Mouse (Mus musculus) layer of hippocampus, adult 9-10 months (tissue): ENCODE data around the gene Rasgef1a.

Experiments used
- DNase-seq: peaks from one replicate; pipeline ENCODE4 v3.0.0; 2022; ENCODE audit warnings: low spot score

Rasgef1a gene

DNA sequence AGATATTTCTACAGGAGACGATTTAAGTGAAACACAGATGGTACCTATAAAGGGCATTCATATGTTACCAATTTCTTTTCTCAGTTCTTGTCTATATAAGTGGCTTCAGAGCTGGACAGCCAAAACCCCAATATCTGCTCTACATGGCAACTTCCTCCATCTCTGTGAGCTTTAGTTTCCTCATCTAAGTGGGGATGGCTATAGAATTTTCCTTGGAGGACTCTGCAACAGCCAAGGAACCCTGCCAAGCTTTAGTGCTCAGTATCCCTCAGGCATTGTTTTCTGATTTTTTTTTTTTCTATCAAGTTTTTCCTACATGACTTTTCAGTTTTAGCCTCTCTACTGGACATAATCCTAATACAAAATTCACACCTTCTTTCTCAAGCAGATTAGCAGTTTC is 123.2 kb downstream of the Rasgef1a start:
- DNase-seq = no peak

DNA sequence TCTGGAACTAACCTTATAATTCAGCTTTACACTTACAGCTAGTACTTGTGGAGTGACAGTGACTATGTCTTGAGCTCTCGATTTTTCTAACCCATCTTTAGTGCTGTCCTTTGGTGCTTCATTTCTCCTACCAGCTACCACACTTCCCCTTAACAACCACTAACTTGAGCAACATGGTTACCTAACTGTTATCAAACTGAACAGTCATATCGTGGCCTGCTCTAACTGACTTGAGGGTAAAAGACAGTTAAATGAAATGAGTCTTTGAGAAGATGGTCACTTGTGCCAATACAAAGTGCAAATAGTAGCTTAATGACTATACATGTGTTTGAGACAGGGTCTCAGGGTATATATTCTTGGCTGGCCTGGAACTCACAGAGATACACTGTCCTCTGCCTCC is 125.9 kb downstream of the Rasgef1a start:
- DNase-seq = no peak

DNA sequence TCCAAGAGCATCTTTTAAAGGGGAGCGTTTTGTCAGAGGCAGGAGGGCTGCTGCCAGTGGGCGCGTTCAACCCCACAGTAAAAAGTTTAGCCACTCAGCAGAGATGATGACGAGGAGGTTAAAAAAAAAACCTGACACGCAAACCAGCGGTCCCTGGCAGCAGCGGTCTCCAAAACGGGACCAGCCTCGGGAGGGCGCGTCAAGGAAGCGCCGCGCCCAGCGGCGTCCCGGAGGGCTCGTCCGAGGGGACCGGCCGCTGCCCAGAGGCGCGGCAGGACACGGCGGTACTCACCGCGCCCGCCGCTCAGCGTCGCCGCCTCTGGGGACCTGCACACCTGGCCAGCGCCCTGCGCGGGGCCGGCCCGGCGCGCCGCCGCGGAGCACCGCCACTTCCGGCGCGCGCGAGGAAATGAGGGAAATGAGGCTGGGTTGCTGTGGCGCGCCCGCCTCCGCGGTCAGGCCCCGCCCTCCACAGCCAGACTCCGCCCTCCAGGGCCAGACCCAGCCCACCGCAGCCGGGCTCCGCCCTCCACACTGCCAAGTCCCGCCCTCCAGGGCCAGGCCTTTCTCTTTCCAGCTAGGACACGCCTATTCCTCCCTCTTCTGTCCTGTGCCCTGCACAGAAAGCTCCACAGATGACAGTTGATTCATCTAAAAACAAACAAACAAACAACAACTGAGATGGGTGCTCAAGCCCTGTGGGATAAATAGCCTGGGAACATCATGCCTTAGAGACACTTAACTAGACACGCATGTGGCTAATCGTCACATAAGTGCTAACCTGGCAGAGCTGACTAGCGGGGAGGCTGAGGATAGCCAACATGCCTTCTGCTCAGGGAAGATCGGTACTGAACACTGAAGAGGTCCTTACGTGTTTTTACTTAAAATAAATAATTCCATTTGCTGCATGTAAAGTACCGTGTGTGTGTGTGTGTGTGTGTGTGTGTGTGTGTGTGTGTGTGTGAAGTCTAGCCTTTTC is 127.8 kb downstream of the Rasgef1a start, which contains the start of gene Csgalnact2:
Csgalnact2 (minus strand) TSS at position 410 of the 979 bp plus-strand sequence.
- peak; percentile 63 for DNase-seq

DNA sequence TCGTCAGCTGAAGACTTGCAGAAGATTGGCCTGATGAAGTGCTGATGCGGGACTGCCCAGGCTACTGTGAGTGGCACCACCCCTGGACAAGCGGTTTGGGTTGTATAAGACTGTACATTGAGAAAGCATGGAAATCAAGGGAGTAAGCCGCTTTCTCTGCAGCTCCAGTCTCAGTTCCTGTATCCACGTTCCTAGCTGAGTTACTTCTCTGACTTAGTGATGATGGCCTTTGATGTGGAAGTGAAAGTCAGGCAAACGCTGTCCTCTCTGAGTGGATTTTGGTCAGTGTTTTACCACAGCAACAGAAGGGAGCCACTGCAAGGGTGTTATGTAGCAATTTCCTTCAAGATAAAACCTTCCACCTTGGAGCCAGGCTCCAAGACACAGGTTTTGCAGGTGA is 129.7 kb downstream of the Rasgef1a start:
- DNase-seq = no peak
